Mouse (Mus musculus): Measurements from ENCODE around the gene Gm7544.

GRCm38 (mm10) chr1:82924650-82925049 lies 31.2 kb downstream of the Gm7544 start, which contains the start of gene A030014E15Rik:
- TF ChIP-seq POLR2A (IDR thresholded peaks at IDR 0.05; ENCODE audit: borderline replicate concordance, low read depth, low read length) (no peak), CTCF (IDR thresholded peaks at IDR 0.05; ENCODE audit: low read depth, low read length) (no peak)

Data from bone marrow macrophage, adult 2 months (primary cell).